Mouse (Mus musculus): Measurements from ENCODE around the gene Eef2kmt. TPM values are rescaled to one million over a fixed set of nuclear protein-coding genes. Genes with fewer than 3 reads are reported as not detected.
"Not testable (repeated sequence)": the region's sequence is repeated elsewhere in the genome, so short reads cannot be mapped to it uniquely, and the experiment has no call there.

The Eef2kmt gene
- polyA plus RNA-seq, 1 experiment from 2014 or later, result 28.5 TPM

- Histone ChIP-seq H3K4me1 (replicated peaks; ENCODE audit: control insufficient read depth, insufficient read depth) (peaks cover 2% of the 10 kb centered on the region; the same call in 1 of the 2 replicates), H3K9ac (ENCODE audit: low read length) (no peak overlapping the region), H3K27me3 (ENCODE audit: control insufficient read depth, insufficient read depth, low read length) (no peaks in the 10 kb centered on the region), H3K9me3 (ENCODE audit: control insufficient read depth, low read length) (no peaks in the 10 kb centered on the region), H3K36me3 (ENCODE audit: control insufficient read depth, insufficient read depth, low read length) (no peaks in the 10 kb centered on the region), H3K27ac (replicated peaks) (no peak overlapping the region), H3K4me2 (replicated peaks; ENCODE audit: low read depth) (no peak overlapping the region; the same call in 1 of the 2 replicates), H3K4me3 (ENCODE audit: low read depth, low read length) (peak overlapping the region; percentile 91; the same call in 1 of the 2 replicates)
- TF ChIP-seq CTCF (IDR thresholded peaks at IDR 0.05; ENCODE audit: low read depth), result no peak
- TF ChIP-seq EP300 (optimal IDR thresholded peaks at IDR 0.05), result no peak
- WGBS, result 65% methylated on average over 4 of the region's 4 CpGs
- ATAC-seq (ENCODE audit: low FRiP score, low TSS enrichment), result peak; percentile 12
- DNase-seq (ENCODE audit: low spot score), result no peak
Observed at GRCm38 (mm10) chr16:5232982-5233381, 22.8 kb downstream of the Eef2kmt start.

- not testable (repeated sequence) for H3K27ac ChIP-seq (replicated peaks); H3K4me2 ChIP-seq (replicated peaks; ENCODE audit: low read depth); H3K27me3 ChIP-seq (ENCODE audit: control insufficient read depth, insufficient read depth, low read length); H3K9me3 ChIP-seq (ENCODE audit: control insufficient read depth, low read length); H3K36me3 ChIP-seq (ENCODE audit: control insufficient read depth, insufficient read depth, low read length); H3K4me3 ChIP-seq (ENCODE audit: low read depth, low read length); DNase-seq (ENCODE audit: low spot score); H3K9ac ChIP-seq (ENCODE audit: low read length); H3K4me1 ChIP-seq (replicated peaks; ENCODE audit: control insufficient read depth, insufficient read depth)
- ATAC-seq (ENCODE audit: low FRiP score, low TSS enrichment), result peak; percentile 63; the same call in 1 of the 2 replicates
- 72% methylated on average over 3 of the region's 3 CpGs for WGBS
Observed at GRCm38 (mm10) chr16:5228103-5228502, 27.7 kb downstream of the Eef2kmt start.

GRCm38 (mm10) chr16:5227501-5227900 lies 28.3 kb downstream of the Eef2kmt start:
- H3K9me3 ChIP-seq (ENCODE audit: control insufficient read depth, low read length); H3K27me3 ChIP-seq (ENCODE audit: control insufficient read depth, insufficient read depth, low read length); H3K27ac ChIP-seq (replicated peaks); DNase-seq (ENCODE audit: low spot score); H3K9ac ChIP-seq (ENCODE audit: low read length); H3K4me3 ChIP-seq (ENCODE audit: low read depth, low read length); H3K4me1 ChIP-seq (replicated peaks; ENCODE audit: control insufficient read depth, insufficient read depth); H3K36me3 ChIP-seq (ENCODE audit: control insufficient read depth, insufficient read depth, low read length); ATAC-seq (ENCODE audit: low FRiP score, low TSS enrichment); H3K4me2 ChIP-seq (replicated peaks; ENCODE audit: low read depth): not testable (repeated sequence)
- 74% methylated on average over 19 of the region's 19 CpGs for WGBS

- not testable (repeated sequence) for ATAC-seq (ENCODE audit: low FRiP score, low TSS enrichment); H3K9me3 ChIP-seq (ENCODE audit: control insufficient read depth, low read length); H3K4me2 ChIP-seq (replicated peaks; ENCODE audit: low read depth); H3K27ac ChIP-seq (replicated peaks); H3K9ac ChIP-seq (ENCODE audit: low read length); DNase-seq (ENCODE audit: low spot score); H3K36me3 ChIP-seq (ENCODE audit: control insufficient read depth, insufficient read depth, low read length); H3K27me3 ChIP-seq (ENCODE audit: control insufficient read depth, insufficient read depth, low read length); H3K4me3 ChIP-seq (ENCODE audit: low read depth, low read length); H3K4me1 ChIP-seq (replicated peaks; ENCODE audit: control insufficient read depth, insufficient read depth)
- 2% methylated on average over 1 of the region's 1 CpGs for WGBS
Observed at GRCm38 (mm10) chr16:5226534-5226933, 29.2 kb downstream of the Eef2kmt start.

GRCm38 (mm10) chr16:5222140-5222539 lies 33.6 kb downstream of the Eef2kmt start, which contains the start of gene AU021092:
AU021092 (minus strand) TSS chr16:5222299.
- Histone ChIP-seq H3K4me2 (replicated peaks; ENCODE audit: low read depth) (no peak within 1 kb of the TSS), H3K36me3 (ENCODE audit: control insufficient read depth, insufficient read depth, low read length) (no peaks in the 10 kb centered on the region), H3K27ac (replicated peaks) (no peak within 1 kb of the TSS), H3K27me3 (ENCODE audit: control insufficient read depth, insufficient read depth, low read length) (no peaks in the 10 kb centered on the region), H3K9me3 (ENCODE audit: control insufficient read depth, low read length) (no peaks in the 10 kb centered on the region), H3K4me3 (ENCODE audit: low read depth, low read length) (no peak within 1 kb of the TSS), H3K4me1 (replicated peaks; ENCODE audit: control insufficient read depth, insufficient read depth) (no peaks in the 10 kb centered on the region), H3K9ac (ENCODE audit: low read length) (no peak within 1 kb of the TSS)
- 46% methylated on average over 6 of the region's 6 CpGs for WGBS
- DNase-seq (ENCODE audit: low spot score) (peak; percentile 22), ATAC-seq (ENCODE audit: low FRiP score, low TSS enrichment) (peak; percentile 56; the same call in 1 of the 2 replicates)
- TF ChIP-seq EP300 (optimal IDR thresholded peaks at IDR 0.05), result no peak
- TF ChIP-seq CTCF (IDR thresholded peaks at IDR 0.05; ENCODE audit: low read depth), result no peak

- WGBS, result 32% methylated on average over 4 of the region's 4 CpGs
- no peak overlapping the region for H3K4me3 ChIP-seq (ENCODE audit: low read depth, low read length)
- no peak for ATAC-seq (ENCODE audit: low FRiP score, low TSS enrichment)
- H3K9ac ChIP-seq (ENCODE audit: low read length), result no peak overlapping the region
- H3K4me2 ChIP-seq (replicated peaks; ENCODE audit: low read depth), result no peak overlapping the region
- no peaks in the 10 kb centered on the region for H3K36me3 ChIP-seq (ENCODE audit: control insufficient read depth, insufficient read depth, low read length)
- H3K27me3 ChIP-seq (ENCODE audit: control insufficient read depth, insufficient read depth, low read length), result no peaks in the 10 kb centered on the region
- H3K9me3 ChIP-seq (ENCODE audit: control insufficient read depth, low read length), result no peaks in the 10 kb centered on the region
- no peaks in the 10 kb centered on the region for H3K4me1 ChIP-seq (replicated peaks; ENCODE audit: control insufficient read depth, insufficient read depth)
- DNase-seq (ENCODE audit: low spot score), result no peak
- TF ChIP-seq CTCF (IDR thresholded peaks at IDR 0.05; ENCODE audit: low read depth), result no peak
- no peak for TF ChIP-seq EP300 (optimal IDR thresholded peaks at IDR 0.05)
- no peak overlapping the region for H3K27ac ChIP-seq (replicated peaks)
Observed at GRCm38 (mm10) chr16:5221403-5221802, 34.4 kb downstream of the Eef2kmt start.

Data from stomach, postnatal 0 days (tissue).